Mouse (Mus musculus): ENCODE data around the gene Ech1.

The Ech1 gene

GRCm38 (mm10) chr7:28824941-28825685, at the start of gene Ech1:
TSS of gene Ech1 (plus strand) at chr7:28825217.
- peak; percentile 92 for DNase-seq (ENCODE audit: low spot score)

DNA sequence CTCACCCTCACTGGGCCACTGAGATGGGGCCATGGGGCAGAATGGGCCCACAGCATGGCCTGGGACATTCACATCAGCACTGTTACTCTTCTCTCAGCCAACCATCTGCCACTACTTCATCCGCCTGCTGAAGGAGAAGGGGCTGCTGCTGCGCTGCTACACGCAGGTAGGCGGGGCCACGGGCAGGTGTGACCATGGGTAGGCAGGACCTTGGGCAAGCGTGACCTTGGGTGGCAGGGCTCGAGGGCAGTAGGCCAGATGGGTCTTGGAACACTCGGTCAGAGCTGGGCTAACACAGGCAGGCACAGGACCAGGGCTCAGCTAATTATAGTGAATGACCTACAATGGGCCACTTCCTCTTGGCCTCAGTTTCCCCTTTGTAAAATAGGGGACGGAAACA, 46.2 kb upstream of the Ech1 start:
- DNase-seq (ENCODE audit: low spot score), result no peak

GRCm38 (mm10) chr7:28780067-28780658, 44.9 kb upstream of the Ech1 start:
- peak; percentile 93 for DNase-seq (ENCODE audit: low spot score)

GRCm38 (mm10) chr7:28780857-28781256, 44.2 kb upstream of the Ech1 start:
- DNase-seq (ENCODE audit: low spot score), result no peak

DNA sequence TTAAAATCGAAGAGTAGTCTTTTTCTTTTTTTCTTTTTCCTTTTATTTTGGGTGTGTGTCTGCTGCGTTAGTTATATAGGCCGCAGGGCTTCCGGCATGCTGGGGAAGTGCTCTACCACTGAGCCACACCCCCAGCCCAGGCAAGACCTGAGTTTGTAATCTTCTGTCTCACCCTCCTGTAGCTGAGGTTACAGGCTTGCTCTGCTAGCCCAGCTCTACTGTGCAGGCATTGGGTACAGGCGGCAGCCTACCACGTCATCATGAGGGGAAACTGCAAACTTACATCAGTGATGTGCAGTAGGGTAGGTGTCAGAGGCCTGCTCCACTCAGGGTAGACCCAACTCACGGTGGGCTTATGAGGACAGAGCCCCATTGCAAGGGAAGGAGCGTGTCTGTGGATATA, 43.8 kb upstream of the Ech1 start:
- DNase-seq (ENCODE audit: low spot score), result no peak

GRCm38 (mm10) chr7:28785161-28785560, 39.9 kb upstream of the Ech1 start:
- DNase-seq (ENCODE audit: low spot score), result no peak

DNA sequence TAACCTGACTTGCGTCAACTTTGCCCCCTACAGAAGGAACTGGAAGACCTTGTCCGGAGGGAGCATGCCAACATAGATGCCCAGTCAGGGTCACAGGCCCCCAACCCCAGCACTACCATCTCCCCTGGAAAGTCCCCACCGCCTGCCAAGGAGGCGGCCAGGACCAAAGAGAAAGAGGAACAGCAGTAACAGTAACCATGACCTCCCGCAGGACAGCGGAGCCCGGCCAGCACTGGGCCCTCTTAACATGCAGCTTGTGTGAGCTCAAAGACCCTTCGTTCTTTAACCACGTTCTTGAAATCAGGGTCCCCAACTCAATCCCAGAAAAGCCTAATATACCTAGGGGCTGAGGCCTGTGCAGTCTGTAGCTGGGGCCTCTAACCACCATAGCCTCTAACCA, 37.1 kb upstream of the Ech1 start:
- DNase-seq (ENCODE audit: low spot score), result no peak

DNA sequence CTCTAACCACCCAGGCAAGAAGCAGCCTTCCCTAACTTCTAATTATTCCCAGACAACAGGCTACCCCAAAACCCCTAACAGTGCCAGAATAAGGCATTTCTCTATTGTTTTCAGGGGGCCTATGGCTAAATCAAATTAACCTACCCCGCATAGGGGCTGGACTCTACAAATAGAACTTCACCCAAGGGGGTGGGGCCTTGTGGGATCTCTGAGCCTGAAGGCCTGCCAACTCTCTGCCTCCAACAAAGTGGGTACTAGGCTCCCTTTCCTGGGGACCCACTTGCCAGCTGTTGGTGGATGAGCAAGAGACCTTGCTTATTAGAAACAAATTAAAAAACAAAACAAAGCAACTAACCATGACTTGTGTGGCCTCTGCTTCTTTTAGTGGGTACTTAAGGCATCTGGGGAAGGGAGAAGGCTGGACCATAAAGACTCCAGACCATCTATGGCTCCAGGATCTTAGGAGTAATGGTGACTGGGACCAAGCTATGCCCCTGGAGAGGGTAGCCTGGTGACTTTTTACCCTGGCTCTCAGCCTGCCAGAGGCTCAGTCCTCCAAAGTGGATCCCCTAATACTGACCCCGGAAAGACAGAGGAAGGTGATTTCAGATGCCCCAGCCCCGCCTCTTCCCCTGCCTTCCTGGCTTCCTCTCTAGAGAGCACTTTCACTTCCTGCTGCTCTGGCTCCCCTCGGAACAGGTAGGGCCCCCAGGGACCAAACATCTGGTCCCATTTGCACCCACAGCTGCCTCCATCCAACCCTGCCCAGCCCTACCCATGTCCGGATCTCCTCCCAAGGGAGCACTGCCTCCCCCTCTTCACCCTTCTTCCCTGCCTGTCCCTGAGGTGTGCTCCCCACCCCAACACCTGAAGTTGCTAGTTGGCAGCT, 36.5 kb upstream of the Ech1 start, which contains the start of gene Rinl:
Gene Rinl (plus strand): TSS at position 663 of the 889 bp plus-strand sequence.
- no peak for DNase-seq (ENCODE audit: low spot score)

GRCm38 (mm10) chr7:28789235-28789634, 35.8 kb upstream of the Ech1 start:
- DNase-seq (ENCODE audit: low spot score), result no peak

DNA sequence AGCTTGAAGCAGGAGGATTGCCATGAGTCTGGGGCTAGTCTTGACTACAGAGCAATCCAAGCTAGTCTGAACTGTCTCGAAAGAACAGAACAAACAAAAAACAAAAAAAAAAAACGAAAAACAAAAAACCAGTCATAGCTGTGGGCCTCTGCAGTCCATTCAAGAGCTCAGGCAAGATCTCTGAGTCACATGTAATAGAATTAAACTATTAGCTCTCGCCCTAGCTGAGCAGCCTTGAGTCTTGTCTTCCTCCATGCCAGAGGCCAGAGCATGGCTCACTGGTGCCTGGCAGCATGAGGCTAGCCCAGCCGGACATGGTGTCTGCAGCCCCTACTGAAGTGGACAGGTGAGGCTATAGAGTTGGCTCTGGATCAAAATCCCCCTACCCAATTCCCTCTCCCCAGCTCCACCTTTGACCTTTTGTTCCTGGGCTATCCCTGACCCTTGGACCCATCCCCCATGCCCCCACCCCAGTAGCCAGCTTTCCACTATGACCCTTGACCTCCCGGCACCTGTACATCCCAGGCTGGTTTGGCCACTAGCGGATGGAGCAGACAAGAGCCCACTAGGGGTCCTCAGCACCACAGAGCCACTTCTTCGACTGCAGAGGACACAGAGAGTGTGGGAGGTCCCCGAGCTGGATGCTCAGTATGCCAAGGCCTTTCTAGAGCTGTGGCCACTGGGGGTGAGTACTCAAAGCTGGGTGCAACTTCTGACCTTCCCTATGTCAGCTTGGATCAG, 34.8 kb upstream of the Ech1 start:
- DNase-seq (ENCODE audit: low spot score), result no peak

- no peak for DNase-seq (ENCODE audit: low spot score)
Observed at GRCm38 (mm10) chr7:28791706-28792105, 33.3 kb upstream of the Ech1 start.

GRCm38 (mm10) chr7:28792391-28793185, 32.4 kb upstream of the Ech1 start:
- no peak for DNase-seq (ENCODE audit: low spot score)

- DNase-seq (ENCODE audit: low spot score), result no peak
Observed at GRCm38 (mm10) chr7:28793834-28794233, 31.2 kb upstream of the Ech1 start.

GRCm38 (mm10) chr7:28794496-28794895, 30.5 kb upstream of the Ech1 start:
- no peak for DNase-seq (ENCODE audit: low spot score)

- no peak for DNase-seq (ENCODE audit: low spot score)
Observed at GRCm38 (mm10) chr7:28795832-28796231, 29.2 kb upstream of the Ech1 start.

DNA sequence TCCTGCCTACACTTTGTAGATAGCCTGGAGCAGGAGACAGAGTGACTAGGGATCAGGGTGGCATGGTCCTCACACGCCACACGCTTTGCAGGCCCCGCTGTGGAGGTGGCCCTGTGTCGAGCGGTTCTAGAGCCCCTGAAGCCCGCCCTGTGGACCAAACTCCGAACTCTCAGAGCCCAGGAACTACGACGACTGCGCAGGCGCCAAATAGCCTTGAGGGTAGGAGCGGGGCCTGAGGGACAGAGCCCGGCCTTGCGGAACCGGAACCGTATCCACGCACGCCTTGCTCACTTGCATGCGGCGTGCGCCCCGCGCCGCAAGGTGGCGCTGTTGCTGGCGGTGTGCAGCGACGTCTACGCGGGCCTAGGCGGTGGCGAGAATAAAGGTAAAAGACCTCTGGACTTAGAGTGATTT, 28.4 kb upstream of the Ech1 start:
- DNase-seq (ENCODE audit: low spot score), result peak; percentile 72

DNA sequence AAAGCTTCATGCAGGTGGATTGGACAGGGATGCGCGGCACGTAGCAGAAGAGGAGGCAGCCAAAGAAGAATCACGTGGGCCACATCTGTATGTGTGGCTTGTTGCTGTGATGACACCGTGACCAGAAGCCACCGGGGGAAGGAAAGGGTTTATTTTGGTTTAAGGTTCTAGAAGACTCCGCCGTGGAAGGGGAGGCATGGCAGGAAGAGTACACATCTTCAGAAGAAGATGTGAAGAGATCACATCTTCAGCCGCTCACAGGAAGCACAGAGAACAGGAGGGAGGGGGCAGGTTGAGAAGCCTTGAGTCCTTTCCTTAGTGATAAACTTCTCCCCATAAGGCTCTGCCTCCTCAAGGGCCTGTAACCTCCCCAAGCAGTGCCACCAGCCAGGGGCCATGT, 25.0 kb upstream of the Ech1 start:
- DNase-seq (ENCODE audit: low spot score), result no peak

GRCm38 (mm10) chr7:28801451-28801850, 23.6 kb upstream of the Ech1 start:
- no peak for DNase-seq (ENCODE audit: low spot score)

- no peak for DNase-seq (ENCODE audit: low spot score)
Observed at GRCm38 (mm10) chr7:28801901-28802670, 22.9 kb upstream of the Ech1 start.

- no peak for DNase-seq (ENCODE audit: low spot score)
Observed at GRCm38 (mm10) chr7:28802846-28803588, 22.0 kb upstream of the Ech1 start.
